Mouse (Mus musculus) CH12.LX (cell line): ENCODE measurements around the gene Rpl32. TPM values are rescaled to one million over a fixed set of nuclear protein-coding genes. Genes with fewer than 3 reads are reported as not detected.

ENCODE experiments used
- DNase-seq: peaks from one replicate; pipeline ENCODE4 v3.0.0-alpha.2; 2013; ENCODE audit errors: extremely low read depth
- H3K27ac ChIP-seq: 2 replicates; pipeline ENCODE4 v1.5.1; 2012; ENCODE audit warnings: low read depth, mild to moderate bottlenecking, control low read depth, moderate library complexity; ENCODE audit not compliant: insufficient read depth
- H3K27me3 ChIP-seq: replicated peaks from 2 replicates; pipeline ENCODE3; 2012; ENCODE audit warnings: inconsistent platforms
- H3K36me3 ChIP-seq, 2 experiments: replicated peaks in 1 of 2; 2 replicates each; pipeline versions ENCODE3 to v1.6.1; 2012; ENCODE audit warnings: inconsistent platforms in 1 of 2, low read length in 1 of 2, mild to moderate bottlenecking in 1 of 2, mixed read lengths in 1 of 2, moderate library complexity in 1 of 2; ENCODE audit not compliant: control insufficient read depth in 1 of 2, insufficient read depth in 1 of 2
- H3K4me1 ChIP-seq, 2 experiments: 2 replicates each; pipeline ENCODE4 v1.6.1; 2012; ENCODE audit warnings: inconsistent platforms in 1 of 2, moderate library complexity in 1 of 2; ENCODE audit not compliant: insufficient read depth in 2 of 2, control insufficient read depth in 1 of 2
- H3K4me2 ChIP-seq: 2 replicates; pipeline ENCODE4 v1.6.1; 2012; ENCODE audit warnings: low read depth, mild to moderate bottlenecking, control low read depth; ENCODE audit not compliant: poor library complexity, insufficient read depth, severe bottlenecking
- H3K4me3 ChIP-seq, 3 experiments: fragments of 150-350 bp in 1 of 3; sonication (generic) in 1 of 3; replicated peaks in 1 of 3; 2 replicates each; pipeline versions ENCODE3 to v1.5.1; 2011 to 2012; ENCODE audit warnings: low read depth in 2 of 3, low read length in 2 of 3, mild to moderate bottlenecking in 2 of 3, moderate library complexity in 2 of 3, control low read depth in 1 of 3, improper control_type of control experiment in 1 of 3, inconsistent platforms in 1 of 3, mixed read lengths in 1 of 3; ENCODE audit not compliant: poor library complexity in 1 of 3
- H3K79me2 ChIP-seq: replicated peaks from 2 replicates; pipeline ENCODE4 v1.6.1; 2012; ENCODE audit warnings: mild to moderate bottlenecking, moderate library complexity; ENCODE audit not compliant: control insufficient read depth, poor library complexity, insufficient read depth, severe bottlenecking; ENCODE audit errors: extremely low read depth
- H3K9ac ChIP-seq: 2 replicates; pipeline ENCODE4 v1.6.1; 2012; ENCODE audit warnings: low read depth, mild to moderate bottlenecking, control low read depth, moderate library complexity; ENCODE audit not compliant: insufficient read depth
- H3K9me3 ChIP-seq: replicated peaks from 2 replicates; pipeline ENCODE3; 2012; ENCODE audit warnings: low read length, inconsistent platforms, mixed read lengths
- CHD1 ChIP-seq: IDR thresholded peaks from 2 replicates; pipeline ENCODE4 v1.6.1; 2012; ENCODE audit warnings: low read depth, low read length, improper control_type of control experiment, inconsistent platforms
- E2F4 ChIP-seq: IDR thresholded peaks from 2 replicates; pipeline ENCODE4 v1.6.1; 2011; ENCODE audit warnings: low read depth, low read length, improper control_type of control experiment; ENCODE audit not compliant: insufficient replicate concordance
- JUND ChIP-seq: conservative IDR thresholded peaks from 2 replicates; pipeline ENCODE4 v1.6.1; 2011; ENCODE audit warnings: low read depth, low read length, improper control_type of control experiment
- KAT2A ChIP-seq: IDR thresholded peaks from 2 replicates; pipeline ENCODE4 v1.6.1; 2012; ENCODE audit warnings: low read length, improper control_type of control experiment, inconsistent platforms; ENCODE audit not compliant: insufficient replicate concordance
- MAZ ChIP-seq: IDR thresholded peaks from 2 replicates; pipeline ENCODE4 v1.6.1; 2012; ENCODE audit warnings: low read depth, mild to moderate bottlenecking, inconsistent platforms, low read length, improper control_type of control experiment, moderate library complexity
- MEF2A ChIP-seq: IDR thresholded peaks from 2 replicates; pipeline ENCODE4 v1.6.1; 2014; ENCODE audit warnings: low read depth, mild to moderate bottlenecking, inconsistent platforms, low read length, improper control_type of control experiment, borderline replicate concordance
- MYC ChIP-seq: IDR thresholded peaks from 2 replicates; pipeline ENCODE4 v1.6.1; 2011; ENCODE audit warnings: low read depth, mild to moderate bottlenecking, improper control_type of control experiment, low read length
- NRF1 ChIP-seq: IDR thresholded peaks from 2 replicates; pipeline ENCODE4 v1.6.1; 2014; ENCODE audit warnings: low read depth, mild to moderate bottlenecking, inconsistent platforms, low read length, improper control_type of control experiment, moderate library complexity
- PAX5 ChIP-seq: IDR thresholded peaks from 2 replicates; pipeline ENCODE4 v1.6.1; 2012; ENCODE audit warnings: low read length, inconsistent platforms, mixed read lengths
- POLR2AphosphoS2 ChIP-seq: IDR thresholded peaks from 2 replicates; pipeline ENCODE4 v1.6.1; 2011; ENCODE audit warnings: low read depth, low read length, improper control_type of control experiment
- RAD21 ChIP-seq: IDR thresholded peaks from 2 replicates; pipeline ENCODE4 v1.6.1; 2011; ENCODE audit warnings: low read depth, mild to moderate bottlenecking, low read length, improper control_type of control experiment, moderate library complexity
- USF2 ChIP-seq: conservative IDR thresholded peaks from 2 replicates; pipeline ENCODE4 v1.6.1; 2011; ENCODE audit warnings: low read depth, low read length, improper control_type of control experiment
- ZKSCAN1 ChIP-seq: IDR thresholded peaks from 2 replicates; pipeline ENCODE4 v1.6.1; 2012; ENCODE audit warnings: low read depth, inconsistent platforms, low read length, improper control_type of control experiment, borderline replicate concordance
- ZMIZ1 ChIP-seq: IDR thresholded peaks from 2 replicates; pipeline ENCODE4 v1.6.1; 2012; ENCODE audit warnings: low read depth, mild to moderate bottlenecking, inconsistent platforms, low read length, improper control_type of control experiment
- dilution Hi-C: fragments of 300-500 bp; cut with MboI; formaldehyde crosslinking; loops from 2 replicates; pipeline ENCODE4 v1.14.3; 2020; ENCODE audit warnings: low sequenced_read_pairs; ENCODE audit not compliant: extremely low pct_unique_long_range_greater_than_20kb, extremely low pct_ligation_motif_present
- in situ Hi-C: fragments of 300-500 bp; cut with MboI; formaldehyde crosslinking; loops from 3 replicates; pipeline ENCODE4 v1.14.3; 2019; ENCODE audit warnings: low sequenced_read_pairs, low pct_ligation_motif_present, low pct_unique_long_range_greater_than_20kb, mixed read lengths
- polyA plus RNA-seq: library from polyadenylated mRNA; unstranded; fragments of >175 nt; gene quantifications from 2 replicates; pipeline ENCODE4 v1.2.1, GENCODE M21; 2012; ENCODE audit warnings: low read depth; ENCODE audit not compliant: insufficient read length
- total RNA-seq, 2 experiments: library from RNA; depleted of rRNA; stranded (reverse); fragments of 300-350 nt in 1 of 2; fragments of >200 nt in 1 of 2; gene quantifications; 2 replicates each; pipeline ENCODE4 v1.2.3; 2012 to 2014

Gene Rpl32
- total and polyA plus RNA-seq, 3 experiments = 3,370 to 7,473 (median 5,276) TPM

DNA sequence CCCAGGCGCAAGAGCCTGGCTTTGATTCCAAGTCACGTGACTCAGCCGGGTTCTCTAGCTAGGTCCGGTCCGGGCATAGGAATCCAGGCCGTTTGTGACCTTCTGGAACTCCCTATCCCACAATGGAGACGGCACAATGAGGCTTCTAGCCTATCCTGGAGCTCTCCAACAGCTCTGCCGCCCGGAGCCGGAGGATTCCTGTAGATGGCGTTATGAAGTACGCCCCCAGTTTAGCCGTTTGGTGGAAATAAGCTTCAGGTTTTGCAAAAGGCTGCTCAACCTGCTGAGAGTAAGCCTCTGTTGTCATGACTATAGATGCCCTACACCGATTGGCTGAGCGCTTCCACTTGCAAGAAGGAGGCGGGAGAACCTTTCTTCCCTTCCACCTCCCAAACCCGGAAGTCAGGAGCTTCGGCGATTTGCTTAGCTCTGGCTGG is 29.6 kb upstream of the Rpl32 start, which contains the start of gene Efcab12:
Gene Efcab12 (minus strand): TSS at position 252 of the 437 bp plus-strand sequence.
- no peak within 1 kb of the TSS for H3K4me3 ChIP-seq
- peaks cover 9 to 30% of the 10 kb centered on the region in 2 experiments for H3K36me3 ChIP-seq
- no peak for DNase-seq
- H3K4me1 ChIP-seq = peaks cover 0 to 9% of the 10 kb centered on the region in 2 experiments; a peak in 3 of 4 replicates
- no peaks in the 10 kb centered on the region for H3K9me3 ChIP-seq
- no peak within 1 kb of the TSS for H3K4me2 ChIP-seq
- dilution Hi-C loops (no loop called here), in situ Hi-C loops (no loop called here)
- H3K9ac ChIP-seq = no peak within 1 kb of the TSS
- H3K27me3 ChIP-seq = no peaks in the 10 kb centered on the region
- TF ChIP-seq E2F4 = no peak
- H3K79me2 ChIP-seq = no peaks in the 10 kb centered on the region
- H3K27ac ChIP-seq = no peak within 1 kb of the TSS

DNA sequence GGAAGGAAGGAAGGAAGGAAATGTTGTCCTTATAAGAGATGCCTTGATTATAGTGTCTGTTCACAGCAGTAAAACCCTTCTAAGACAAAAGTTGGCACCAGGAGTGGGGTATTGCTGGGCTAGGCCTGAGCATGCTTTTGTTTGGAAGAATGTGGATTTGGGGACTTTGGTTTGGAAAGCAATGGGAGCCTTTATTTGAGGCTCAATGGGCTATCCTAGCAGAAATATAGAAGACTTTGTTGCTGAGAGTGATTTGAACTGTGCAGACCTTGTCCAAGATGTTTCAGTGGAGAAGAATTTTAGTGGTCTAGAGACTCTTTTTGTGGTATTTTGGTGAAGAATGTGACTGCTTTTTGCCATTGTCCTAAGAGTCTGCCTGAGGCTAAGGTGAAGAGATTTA is 25.3 kb upstream of the Rpl32 start:
- Histone ChIP-seq H3K27me3 (no peaks in the 10 kb centered on the region), H3K9me3 (no peaks in the 10 kb centered on the region), H3K27ac (no peak overlapping the region), H3K9ac (no peak overlapping the region), H3K4me3 (no peak overlapping the region), H3K36me3 (peaks cover 0 to 8% of the 10 kb centered on the region in 2 experiments), H3K79me2 (no peaks in the 10 kb centered on the region), H3K4me2 (no peak overlapping the region), H3K4me1 (peaks cover 0 to 25% of the 10 kb centered on the region in 2 experiments; a peak in 3 of 4 replicates)
- TF ChIP-seq MAZ (no peak), NRF1 (no peak), USF2 (no peak), MEF2A (no peak), JUND (no peak), KAT2A (no peak), ZKSCAN1 (no peak), MYC (no peak), CHD1 (no peak), POLR2AphosphoS2 (no peak), RAD21 (no peak), ZMIZ1 (no peak), PAX5 (no peak)
- in situ Hi-C loops (no loop called here), dilution Hi-C loops (no loop called here)
- no peak for DNase-seq
